Mouse (Mus musculus) testis, adult 2 months (tissue): Measurements from ENCODE around the gene Perm1.

Source experiments
- CTCF ChIP-seq: fragments of 200-500 bp; IDR thresholded peaks from 2 replicates; pipeline ENCODE4 v1.5.1; 2012; ENCODE audit warnings: low read depth, mild to moderate bottlenecking, inconsistent platforms, low read length, moderate library complexity; ENCODE audit not compliant: control insufficient read depth, insufficient read depth, insufficient replicate concordance
- POLR2A ChIP-seq: fragments of 200-500 bp; IDR thresholded peaks from 2 replicates; pipeline ENCODE4 v1.6.1; 2012; ENCODE audit warnings: low read depth, mild to moderate bottlenecking, inconsistent platforms, low read length, moderate library complexity; ENCODE audit not compliant: control insufficient read depth

DNA sequence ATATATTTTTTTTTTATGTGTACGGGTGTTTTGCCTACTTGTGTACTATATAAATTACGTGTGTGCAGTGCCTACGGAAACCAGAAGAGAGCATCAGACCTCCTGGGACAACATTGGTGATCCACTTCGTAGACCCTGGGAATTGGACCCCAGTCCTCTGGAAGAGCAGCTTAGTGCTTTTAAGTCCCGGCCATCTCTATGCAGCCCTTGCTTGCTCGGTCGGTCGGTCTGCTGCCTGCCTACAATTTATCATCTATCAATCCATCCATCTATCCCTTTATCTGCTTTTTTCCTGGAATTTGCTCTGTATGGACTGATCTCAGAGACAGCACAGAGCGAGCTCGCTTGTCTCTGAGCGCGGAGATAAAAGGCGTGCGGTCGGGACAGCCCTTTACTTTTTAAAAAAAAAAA is 19.7 kb downstream of the Perm1 start:
- TF ChIP-seq CTCF: no peak
- TF ChIP-seq POLR2A: no peak
